Mouse (Mus musculus): ENCODE measurements around the gene Clpsl2.

- TF ChIP-seq CTCF (IDR thresholded peaks at IDR 0.05; ENCODE audit: borderline replicate concordance, extremely low read depth, insufficient read depth, insufficient read length) (no peak), POLR2A (IDR thresholded peaks at IDR 0.05; ENCODE audit: borderline replicate concordance, extremely low read depth, insufficient read depth, insufficient read length, poor library complexity, severe bottlenecking) (no peak)
Measured at GRCm38 (mm10) chr17:28593965-28594364, 44.8 kb downstream of the Clpsl2 start.
